Comparison of ENCODE assay signal across 8 mouse cellular contexts in genomic region chr10:93763074-93763473, GRCm38 (mm10).
DNase-seq lines count a peak whose midpoint lies in the region.

No protein-coding gene starts in this region.

- intact Hi-C loops in gastrocnemius, postnatal 14 days (cut with DNase I; ENCODE audit: low total_unique reads): no loop called here

- peak; percentile 25 for DNase-seq in gastrocnemius, postnatal 14 days
- no peak for DNase-seq in gastrocnemius, postnatal 25 days
- DNase-seq in A20 (ENCODE audit: low read depth, low spot score) (peak; percentile 61), WW6 (ENCODE audit: low read depth, low spot score) (peak; percentile 61)
- peak; percentile 29 for DNase-seq in forelimb bud, embryonic 11.5 days (ENCODE audit: low read depth, low spot score)
- peak; percentile 32 for DNase-seq in mesoderm, embryonic 11.5 days (ENCODE audit: low read depth, low spot score)
- DNase-seq in right cerebral cortex, postnatal 14 days: no peak
- no peak for DNase-seq in layer of hippocampus, adult 9-11 months

Comparison
In these comparisons a context has a peak if more than half of its experiments do, and no peak if none do; other contexts are left out.
1. DNase-seq: peak in gastrocnemius, postnatal 14 days (single experiment), A20 (single experiment), WW6 (single experiment), forelimb bud, embryonic 11.5 days (single experiment) and mesoderm, embryonic 11.5 days (single experiment); none in gastrocnemius, postnatal 25 days (single experiment), right cerebral cortex, postnatal 14 days (single experiment) and layer of hippocampus, adult 9-11 months (single experiment).